Mouse (Mus musculus) liver, embryonic 14.5 days (tissue): ENCODE measurements around the gene Cbl. TPM values are rescaled to one million over a fixed set of nuclear protein-coding genes. Genes with fewer than 3 reads are reported as not detected.

Experiments used
- ATAC-seq: fragments of 200-750 bp; cut with Nextera tagmentation; 2 replicates; pipeline ENCODE4 v1.8.0; 2017; ENCODE audit warnings: moderate number of reproducible peaks, mild to moderate bottlenecking, moderate library complexity; ENCODE audit not compliant: insufficient read depth
- DNase-seq, 3 experiments: peaks; one replicate each; pipeline ENCODE4 v3.0.0-alpha.2; 2012 to 2013; ENCODE audit warnings: low read depth in 3 of 3, low spot score in 3 of 3
- H3K27ac ChIP-seq: fragments of 300-500 bp; sonication (generic); 2 replicates; pipeline ENCODE4 v1.5.1; 2014; ENCODE audit warnings: moderate library complexity, mild to moderate bottlenecking, control low read depth, inconsistent platforms
- H3K27me3 ChIP-seq: fragments of 300-500 bp; sonication (generic); 2 replicates; pipeline ENCODE4 v1.6.1; 2014; ENCODE audit warnings: mild to moderate bottlenecking, low read length, moderate library complexity; ENCODE audit not compliant: control insufficient read depth, insufficient read depth
- H3K36me3 ChIP-seq: fragments of 300-500 bp; sonication (generic); replicated peaks from 2 replicates; pipeline ENCODE4 v1.6.1; 2014; ENCODE audit warnings: low read depth; ENCODE audit not compliant: control insufficient read depth, insufficient read depth
- H3K4me1 ChIP-seq, 2 experiments: fragments of 200-500 bp in 1 of 2; fragments of 300-500 bp in 1 of 2; sonication (generic) in 1 of 2; replicated peaks; 2 replicates each; pipeline ENCODE4 v1.6.1; 2012 to 2014; ENCODE audit warnings: antibody characterized with exemption in 1 of 2, inconsistent platforms in 1 of 2, low read length in 1 of 2; ENCODE audit not compliant: control insufficient read depth in 2 of 2, insufficient read depth in 2 of 2
- H3K4me2 ChIP-seq: fragments of 300-500 bp; sonication (generic); 2 replicates; pipeline ENCODE4 v1.6.1; 2014; ENCODE audit warnings: low read depth, mild to moderate bottlenecking, control low read depth, moderate library complexity
- H3K4me3 ChIP-seq, 2 experiments: fragments of 200-500 bp in 1 of 2; fragments of 300-500 bp in 1 of 2; sonication (generic) in 1 of 2; 2 replicates each; pipeline ENCODE4 v1.5.1; 2012 to 2014; ENCODE audit warnings: low read depth in 2 of 2, low read length in 2 of 2, mild to moderate bottlenecking in 2 of 2, control low read depth in 1 of 2, inconsistent platforms in 1 of 2, moderate library complexity in 1 of 2; ENCODE audit not compliant: insufficient read depth in 1 of 2
- H3K9ac ChIP-seq: fragments of 300-500 bp; sonication (generic); replicated peaks from 2 replicates; pipeline ENCODE4 v1.6.1; 2014; ENCODE audit warnings: mild to moderate bottlenecking, control low read depth, moderate library complexity
- H3K9me3 ChIP-seq: fragments of 300-500 bp; sonication (generic); 2 replicates; pipeline ENCODE4 v1.6.1; 2016; ENCODE audit warnings: low read length, mixed read lengths; ENCODE audit not compliant: control insufficient read depth
- CTCF ChIP-seq: IDR thresholded peaks from 2 replicates; pipeline ENCODE4 v1.5.1; 2016; ENCODE audit warnings: antibody characterized with exemption, low read depth, control low read depth
- EP300 ChIP-seq: IDR thresholded peaks from 2 replicates; pipeline ENCODE4 v1.6.1; 2016; ENCODE audit warnings: antibody characterized with exemption, low read depth
- whole genome bisulfite sequencing: fragments of 180-500 bp; shearing (Covaris S2); extraction: QIAGEN DNeasy Blood & Tissue Kit; methylation state at CpG from one replicate; pipeline ENCODE4 v1.1.7; 2014; ENCODE audit not compliant: insufficient replicate concordance; 5-methylcytosine and 5-hydroxymethylcytosine counted together
- polyA plus RNA-seq, 2 experiments: library from polyadenylated mRNA; depleted of rRNA in 1 of 2; stranded (reverse) in 1 of 2; unstranded in 1 of 2; fragments of >200 nt; fragmentation: Nextera tagmentation in 1 of 2; extraction: Ambion mirVana in 1 of 2; gene quantifications; 2 replicates each; pipeline versions ENCODE4 v1.2.1 to v1.2.3; 2012 to 2014

Cbl gene
- polyA plus RNA-seq, 2 experiments: 3.7 to 3.9 TPM

GRCm38 (mm10) chr9:44127351-44127801 lies 106.5 kb downstream of the Cbl start:
- H3K4me3 ChIP-seq: no peak overlapping the region
- TF ChIP-seq EP300 (no peak), CTCF (no peak)

GRCm38 (mm10) chr9:44126746-44127145 lies 107.1 kb downstream of the Cbl start:
- Histone ChIP-seq H3K4me1 (peaks cover 0 to 8% of the 10 kb centered on the region in 2 experiments; a peak in 1 of 4 replicates), H3K36me3 (no peaks in the 10 kb centered on the region), H3K9me3 (no peaks in the 10 kb centered on the region), H3K4me3 (no peak overlapping the region), H3K4me2 (no peak overlapping the region), H3K27ac (no peak overlapping the region), H3K9ac (no peak overlapping the region), H3K27me3 (peaks cover 28% of the 10 kb centered on the region)
- ATAC-seq (no peak), DNase-seq (no peak)
- TF ChIP-seq EP300 (no peak), CTCF (no peak)
- WGBS: 66% methylated on average over 3 of the region's 3 CpGs

More at GRCm38 (mm10) chr9:44127351-44127801, 106.5 kb downstream of the Cbl start:
- ATAC-seq (no peak), DNase-seq (no peak)
- no peak overlapping the region for H3K27ac ChIP-seq
- H3K9me3 ChIP-seq: no peaks in the 10 kb centered on the region
- no peaks in the 10 kb centered on the region for H3K36me3 ChIP-seq
- H3K27me3 ChIP-seq: peaks cover 34% of the 10 kb centered on the region
- WGBS: 68% methylated on average over 3 of the region's 3 CpGs
- H3K9ac ChIP-seq: no peak overlapping the region
- H3K4me2 ChIP-seq: no peak overlapping the region
- H3K4me1 ChIP-seq: peaks cover 0 to 8% of the 10 kb centered on the region in 2 experiments; a peak in 1 of 4 replicates

- H3K9me3 ChIP-seq: no peaks in the 10 kb centered on the region
- 29% methylated on average over 18 of the region's 18 CpGs for WGBS
- no peak overlapping the region for H3K27ac ChIP-seq
- H3K36me3 ChIP-seq: no peaks in the 10 kb centered on the region
- 0 out of 4 replicates have a peak overlapping the region, but pooled peaks of 1 of the 2 experiments have one; percentile 12 for H3K4me3 ChIP-seq
- H3K9ac ChIP-seq: no peak overlapping the region; the same call in 1 of the 2 replicates
- H3K4me2 ChIP-seq: peak overlapping the region; percentile 44
- TF ChIP-seq EP300 (no peak), CTCF (peak; percentile 88)
- ATAC-seq (no peak), DNase-seq (peak; percentile 56 to 72 (median 60))
- peaks cover 0 to 8% of the 10 kb centered on the region in 2 experiments; a peak in 1 of 4 replicates for H3K4me1 ChIP-seq
- H3K27me3 ChIP-seq: peaks cover 18% of the 10 kb centered on the region
Measured at GRCm38 (mm10) chr9:44125546-44126428, 108.1 kb downstream of the Cbl start.

- Histone ChIP-seq H3K4me3 (no peak overlapping the region), H3K4me1 (peaks cover 0 to 6% of the 10 kb centered on the region in 2 experiments; a peak in 1 of 4 replicates), H3K9me3 (no peaks in the 10 kb centered on the region), H3K4me2 (no peak overlapping the region), H3K36me3 (no peaks in the 10 kb centered on the region), H3K27ac (no peak overlapping the region), H3K9ac (no peak overlapping the region), H3K27me3 (peaks cover 11% of the 10 kb centered on the region)
- ATAC-seq (no peak), DNase-seq (no peak)
- TF ChIP-seq EP300 (no peak), CTCF (no peak)
- WGBS: 60% methylated on average over 5 of the region's 5 CpGs
Measured at GRCm38 (mm10) chr9:44125026-44125425, 108.8 kb downstream of the Cbl start.

- ATAC-seq (no peak), DNase-seq (no peak)
- Histone ChIP-seq H3K4me2 (no peak overlapping the region), H3K36me3 (no peaks in the 10 kb centered on the region), H3K9me3 (no peaks in the 10 kb centered on the region), H3K9ac (no peak overlapping the region), H3K27me3 (peaks cover 4% of the 10 kb centered on the region; the same call in 1 of the 2 replicates), H3K27ac (no peak overlapping the region), H3K4me3 (no peak overlapping the region), H3K4me1 (0 out of 4 replicates have a peak, but pooled peaks cover 0 to 3% of the 10 kb centered on the region in 2 experiments)
- no peak for TF ChIP-seq EP300
- TF ChIP-seq CTCF: peak; percentile 72
- WGBS: 52% methylated on average over 6 of the region's 6 CpGs
Measured at GRCm38 (mm10) chr9:44124317-44124716, 109.5 kb downstream of the Cbl start.
